Mouse (Mus musculus) cortical plate, adult 2 months (tissue): ENCODE results near the gene G2e3.

Experiments
- CTCF ChIP-seq: fragments of 200-500 bp; IDR thresholded peaks from 2 replicates; pipeline ENCODE4 v1.5.1; 2011; ENCODE audit warnings: mild to moderate bottlenecking, control low read depth, low read length; ENCODE audit not compliant: insufficient read depth; ENCODE audit errors: extremely low read depth
- POLR2A ChIP-seq: fragments of 200-500 bp; IDR thresholded peaks from 2 replicates; pipeline ENCODE4 v1.6.1; 2011; ENCODE audit warnings: mild to moderate bottlenecking, low read length, control low read depth; ENCODE audit not compliant: insufficient read depth; ENCODE audit errors: extremely low read depth

DNA sequence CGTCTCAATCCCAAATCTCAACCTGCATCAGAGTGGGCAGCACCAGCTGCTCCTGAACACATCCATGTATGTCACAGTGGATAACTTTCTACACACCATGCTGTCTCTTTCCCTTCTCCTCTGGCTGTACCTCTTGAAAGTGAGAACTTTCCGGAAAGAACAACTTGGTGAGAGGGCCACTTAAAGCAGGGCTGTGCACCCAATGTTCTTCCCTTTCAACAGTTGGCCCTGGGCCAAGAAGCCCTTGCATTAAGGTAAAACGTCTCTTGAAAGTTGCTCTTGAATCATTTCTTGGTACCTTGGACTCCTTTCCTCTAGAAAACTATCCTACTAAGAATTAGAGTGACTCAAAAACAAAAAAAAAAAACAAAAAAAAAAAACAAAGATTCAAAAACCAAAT, 21.0 kb upstream of the G2e3 start:
- TF ChIP-seq CTCF (no peak), POLR2A (no peak)
